Mouse (Mus musculus) hindbrain, embryonic 12.5 days (tissue): ENCODE measurements around the gene Clec2d. TPM values are rescaled to one million over a fixed set of nuclear protein-coding genes. Genes with fewer than 3 reads are reported as not detected.
A peak's percentile ranks its signal among the peaks of the same experiment; 100 is the strongest.

Source experiments
- ATAC-seq: fragments of 200-750 bp; cut with Nextera tagmentation; 2 replicates; pipeline ENCODE4 v1.8.0; 2017; ENCODE audit warnings: moderate TSS enrichment; ENCODE audit not compliant: low FRiP score
- H3K27ac ChIP-seq: fragments of 300-500 bp; sonication (generic); 2 replicates; pipeline ENCODE4 v1.5.1; 2016; ENCODE audit warnings: mild to moderate bottlenecking
- H3K27me3 ChIP-seq: fragments of 300-500 bp; sonication (generic); 2 replicates; pipeline ENCODE4 v1.6.1; 2016; ENCODE audit warnings: mild to moderate bottlenecking
- H3K36me3 ChIP-seq: fragments of 300-500 bp; sonication (generic); 2 replicates; pipeline ENCODE4 v1.6.1; 2016; ENCODE audit warnings: mild to moderate bottlenecking
- H3K4me1 ChIP-seq: fragments of 300-500 bp; sonication (generic); 2 replicates; pipeline ENCODE4 v1.6.1; 2016
- H3K4me2 ChIP-seq: fragments of 300-500 bp; sonication (generic); replicated peaks from 2 replicates; pipeline ENCODE4 v1.6.1; 2016; ENCODE audit warnings: mild to moderate bottlenecking
- H3K4me3 ChIP-seq: fragments of 300-500 bp; sonication (generic); 2 replicates; pipeline ENCODE4 v1.5.1; 2016; ENCODE audit warnings: mild to moderate bottlenecking
- H3K9ac ChIP-seq: fragments of 300-500 bp; sonication (generic); 2 replicates; pipeline ENCODE4 v1.6.1; 2016; ENCODE audit warnings: mild to moderate bottlenecking, moderate library complexity
- H3K9me3 ChIP-seq: fragments of 300-500 bp; sonication (generic); replicated peaks from 2 replicates; pipeline ENCODE4 v1.6.1; 2016; ENCODE audit warnings: mild to moderate bottlenecking
- WGBS: fragments of 180-500 bp; shearing (Covaris S2); methylation state at CpG from one replicate; pipeline ENCODE4 v1.1.7; 2016; 5-methylcytosine and 5-hydroxymethylcytosine counted together
- polyA plus RNA-seq: library from polyadenylated mRNA; unstranded; fragments of >200 nt; fragmentation: Nextera tagmentation; extraction: Ambion mirVana; gene quantifications from 2 replicates; pipeline ENCODE4 v1.2.1, GENCODE M21; 2016

Clec2d gene
- polyA plus RNA-seq, result not detected in 2 replicates

GRCm38 (mm10) chr6:129180403-129181169 lies at the start of gene Clec2d:
Gene Clec2d, plus strand, starts transcription at chr6:129180615.
- peak within 1 kb of the TSS; percentile 82 for H3K27ac ChIP-seq
- no peaks in the 10 kb centered on the region for H3K27me3 ChIP-seq
- peak within 1 kb of the TSS; percentile 32 for H3K4me3 ChIP-seq
- H3K4me1 ChIP-seq, result 0 out of 2 replicates have a peak, but pooled peaks cover 4% of the 10 kb centered on the region
- H3K36me3 ChIP-seq, result no peaks in the 10 kb centered on the region
- WGBS, result 5% methylated on average over 15 of the region's 15 CpGs
- H3K4me2 ChIP-seq, result peak within 1 kb of the TSS; percentile 56
- no peaks in the 10 kb centered on the region for H3K9me3 ChIP-seq
- peak; percentile 86 for ATAC-seq
- H3K9ac ChIP-seq, result peak within 1 kb of the TSS; percentile 32; the same call in 1 of the 2 replicates

GRCm38 (mm10) chr6:129132604-129133341 lies 47.6 kb upstream of the Clec2d start:
- 76% methylated on average over 4 of the region's 4 CpGs for WGBS
- H3K9me3 ChIP-seq, result no peaks in the 10 kb centered on the region
- no peak overlapping the region for H3K4me2 ChIP-seq
- H3K36me3 ChIP-seq, result no peaks in the 10 kb centered on the region
- H3K9ac ChIP-seq, result no peak overlapping the region
- no peaks in the 10 kb centered on the region for H3K27me3 ChIP-seq
- no peak for ATAC-seq
- no peak overlapping the region for H3K4me3 ChIP-seq
- no peaks in the 10 kb centered on the region for H3K4me1 ChIP-seq
- no peak overlapping the region for H3K27ac ChIP-seq

- Histone ChIP-seq H3K9me3 (no peaks in the 10 kb centered on the region), H3K36me3 (no peaks in the 10 kb centered on the region), H3K4me3 (no peak overlapping the region), H3K4me2 (no peak overlapping the region), H3K27ac (no peak overlapping the region), H3K9ac (no peak overlapping the region), H3K27me3 (no peaks in the 10 kb centered on the region), H3K4me1 (no peaks in the 10 kb centered on the region)
- no peak for ATAC-seq
- WGBS, result 95% methylated on average over 2 of the region's 2 CpGs
Observed at GRCm38 (mm10) chr6:129146812-129147211, 33.6 kb upstream of the Clec2d start.

GRCm38 (mm10) chr6:129160103-129160502 lies 20.3 kb upstream of the Clec2d start:
- WGBS, result 92% methylated on average over 3 of the region's 3 CpGs
- Histone ChIP-seq H3K4me1 (no peaks in the 10 kb centered on the region), H3K9ac (no peak overlapping the region), H3K27ac (no peak overlapping the region), H3K27me3 (no peaks in the 10 kb centered on the region), H3K4me2 (no peak overlapping the region), H3K36me3 (no peaks in the 10 kb centered on the region), H3K4me3 (no peak overlapping the region), H3K9me3 (no peaks in the 10 kb centered on the region)
- no peak for ATAC-seq

GRCm38 (mm10) chr6:129161136-129161535 lies 19.3 kb upstream of the Clec2d start:
- ATAC-seq, result no peak
- no peak overlapping the region for H3K4me3 ChIP-seq

GRCm38 (mm10) chr6:129161951-129162350 lies 18.5 kb upstream of the Clec2d start:
- ATAC-seq, result no peak
- Histone ChIP-seq H3K27ac (no peak overlapping the region), H3K36me3 (no peaks in the 10 kb centered on the region)

More at GRCm38 (mm10) chr6:129161136-129161535, 19.3 kb upstream of the Clec2d start:
- no peak overlapping the region for H3K4me2 ChIP-seq
- 87% methylated on average over 3 of the region's 3 CpGs for WGBS
- H3K36me3 ChIP-seq, result no peaks in the 10 kb centered on the region
- H3K9ac ChIP-seq, result no peak overlapping the region
- H3K9me3 ChIP-seq, result no peaks in the 10 kb centered on the region
- no peak overlapping the region for H3K27ac ChIP-seq
- H3K4me1 ChIP-seq, result no peaks in the 10 kb centered on the region
- no peaks in the 10 kb centered on the region for H3K27me3 ChIP-seq

GRCm38 (mm10) chr6:129162587-129163159 lies 17.7 kb upstream of the Clec2d start:
- Histone ChIP-seq H3K36me3 (no peaks in the 10 kb centered on the region), H3K4me1 (no peaks in the 10 kb centered on the region), H3K9me3 (no peaks in the 10 kb centered on the region), H3K27ac (no peak overlapping the region), H3K4me3 (no peak overlapping the region), H3K9ac (no peak overlapping the region), H3K4me2 (no peak overlapping the region), H3K27me3 (no peaks in the 10 kb centered on the region)
- no peak for ATAC-seq
- WGBS, result 84% methylated on average over 3 of the region's 3 CpGs

More at GRCm38 (mm10) chr6:129161951-129162350, 18.5 kb upstream of the Clec2d start:
- H3K4me1 ChIP-seq, result no peaks in the 10 kb centered on the region
- H3K4me3 ChIP-seq, result no peak overlapping the region
- H3K4me2 ChIP-seq, result no peak overlapping the region
- H3K27me3 ChIP-seq, result no peaks in the 10 kb centered on the region
- H3K9me3 ChIP-seq, result no peaks in the 10 kb centered on the region
- H3K9ac ChIP-seq, result no peak overlapping the region

GRCm38 (mm10) chr6:129163606-129164005 lies 16.8 kb upstream of the Clec2d start:
- WGBS, result 94% methylated on average over 1 of the region's 1 CpGs
- no peaks in the 10 kb centered on the region for H3K9me3 ChIP-seq

GRCm38 (mm10) chr6:129170925-129171324 lies 9.5 kb upstream of the Clec2d start:
- Histone ChIP-seq H3K9ac (no peak overlapping the region), H3K4me1 (no peaks in the 10 kb centered on the region), H3K36me3 (no peaks in the 10 kb centered on the region), H3K4me2 (no peak overlapping the region), H3K27ac (no peak overlapping the region), H3K4me3 (no peak overlapping the region), H3K9me3 (no peaks in the 10 kb centered on the region), H3K27me3 (no peaks in the 10 kb centered on the region)
- WGBS, result 97% methylated on average over 1 of the region's 1 CpGs
- ATAC-seq, result no peak

More at GRCm38 (mm10) chr6:129163606-129164005, 16.8 kb upstream of the Clec2d start:
- H3K4me2 ChIP-seq, result no peak overlapping the region
- no peak overlapping the region for H3K4me3 ChIP-seq
- ATAC-seq, result no peak
- H3K9ac ChIP-seq, result no peak overlapping the region
- H3K4me1 ChIP-seq, result no peaks in the 10 kb centered on the region
- H3K36me3 ChIP-seq, result no peaks in the 10 kb centered on the region
- H3K27me3 ChIP-seq, result no peaks in the 10 kb centered on the region
- H3K27ac ChIP-seq, result no peak overlapping the region

GRCm38 (mm10) chr6:129171675-129172074 lies 8.7 kb upstream of the Clec2d start:
- no peaks in the 10 kb centered on the region for H3K36me3 ChIP-seq
- H3K4me3 ChIP-seq, result no peak overlapping the region
- no peaks in the 10 kb centered on the region for H3K4me1 ChIP-seq
- WGBS, result 92% methylated on average over 1 of the region's 1 CpGs
- no peak for ATAC-seq
- no peak overlapping the region for H3K27ac ChIP-seq
- H3K27me3 ChIP-seq, result no peaks in the 10 kb centered on the region
- H3K9ac ChIP-seq, result no peak overlapping the region
- no peak overlapping the region for H3K4me2 ChIP-seq
- H3K9me3 ChIP-seq, result no peaks in the 10 kb centered on the region

GRCm38 (mm10) chr6:129174836-129175235 lies 5.6 kb upstream of the Clec2d start:
- Histone ChIP-seq H3K4me2 (no peak overlapping the region), H3K27ac (no peak overlapping the region), H3K4me1 (no peaks in the 10 kb centered on the region), H3K4me3 (no peak overlapping the region), H3K27me3 (no peaks in the 10 kb centered on the region), H3K9me3 (no peaks in the 10 kb centered on the region), H3K36me3 (no peaks in the 10 kb centered on the region), H3K9ac (no peak overlapping the region)
- ATAC-seq, result no peak

- Histone ChIP-seq H3K9me3 (no peaks in the 10 kb centered on the region), H3K27ac (no peak overlapping the region), H3K27me3 (no peaks in the 10 kb centered on the region), H3K9ac (no peak overlapping the region), H3K4me3 (no peak overlapping the region), H3K36me3 (no peaks in the 10 kb centered on the region), H3K4me1 (0 out of 2 replicates have a peak, but pooled peaks cover 4% of the 10 kb centered on the region), H3K4me2 (no peak overlapping the region)
- no peak for ATAC-seq
Observed at GRCm38 (mm10) chr6:129175612-129176011, 4.8 kb upstream of the Clec2d start.
